Mouse (Mus musculus) heart, postnatal 4 days (tissue): Measurements from ENCODE around the gene Ccdc51. TPM values are rescaled to one million over a fixed set of nuclear protein-coding genes. Genes with fewer than 3 reads are reported as not detected.

Source experiments
- DNase-seq: peaks from one replicate; pipeline ENCODE4 v3.0.0; 2021
- total RNA-seq, 2 experiments: library from RNA; stranded (reverse); gene quantifications; 2 replicates each; pipeline ENCODE4 v1.2.3; 2021

Ccdc51 gene
- total RNA-seq, 2 experiments from 2014 or later, result 11.5 to 12.2 TPM

GRCm38 (mm10) chr9:109057543-109057942 is 24.8 kb upstream of the Ccdc51 start:
- no peak for DNase-seq

- DNase-seq, result no peak
Observed at GRCm38 (mm10) chr9:109058006-109058765, 24.1 kb upstream of the Ccdc51 start.

- peak; percentile 93 for DNase-seq
Observed at GRCm38 (mm10) chr9:109059136-109059903, 23.0 kb upstream of the Ccdc51 start, which contains the start of gene Trex1. Gene Trex1 (minus strand): TSS chr9:109059734.

- no peak for DNase-seq
Observed at GRCm38 (mm10) chr9:109060184-109060897, 22.0 kb upstream of the Ccdc51 start.

GRCm38 (mm10) chr9:109060898-109061295 is 21.4 kb upstream of the Ccdc51 start:
- DNase-seq, result no peak

GRCm38 (mm10) chr9:109068095-109068735 is 14.1 kb upstream of the Ccdc51 start:
- DNase-seq, result no peak

GRCm38 (mm10) chr9:109073661-109074573 is 8.4 kb upstream of the Ccdc51 start, which contains the start of gene Atrip:
Gene Atrip (minus strand): TSS chr9:109074124.
- DNase-seq, result peak; percentile 92

GRCm38 (mm10) chr9:109080516-109080915 is 1.8 kb upstream of the Ccdc51 start:
- no peak for DNase-seq

GRCm38 (mm10) chr9:109081749-109082123 is 557 bp upstream of the Ccdc51 start:
- DNase-seq, result no peak

GRCm38 (mm10) chr9:109084922-109085321 is 2.6 kb downstream of the Ccdc51 start:
- DNase-seq, result no peak

- peak; percentile 63 for DNase-seq
Observed at GRCm38 (mm10) chr9:109087987-109088386, 5.7 kb downstream of the Ccdc51 start.

GRCm38 (mm10) chr9:109090446-109090845 is 8.2 kb downstream of the Ccdc51 start:
- DNase-seq, result no peak

- no peak for DNase-seq
Observed at GRCm38 (mm10) chr9:109091802-109092201, 9.5 kb downstream of the Ccdc51 start.

- no peak for DNase-seq
Observed at GRCm38 (mm10) chr9:109092799-109093198, 10.5 kb downstream of the Ccdc51 start.

- DNase-seq, result peak; percentile 70
Observed at GRCm38 (mm10) chr9:109093786-109094552, 11.7 kb downstream of the Ccdc51 start.

- DNase-seq, result no peak
Observed at GRCm38 (mm10) chr9:109094553-109095136, 12.4 kb downstream of the Ccdc51 start.

- peak; percentile 80 for DNase-seq
Observed at GRCm38 (mm10) chr9:109095137-109095982, 13.1 kb downstream of the Ccdc51 start, which contains the start of gene Plxnb1. Gene Plxnb1 (plus strand): TSS chr9:109095389.

GRCm38 (mm10) chr9:109096251-109096661 is 14.0 kb downstream of the Ccdc51 start:
- peak; percentile 36 for DNase-seq

GRCm38 (mm10) chr9:109096856-109097255 is 14.6 kb downstream of the Ccdc51 start:
- DNase-seq, result no peak
